Mouse (Mus musculus): Measurements from ENCODE around the gene Vsx2.
"Not testable (repeated sequence)": the region's sequence is repeated elsewhere in the genome, so short reads cannot be mapped to it uniquely, and the experiment has no call there.

Vsx2 gene

DNA sequence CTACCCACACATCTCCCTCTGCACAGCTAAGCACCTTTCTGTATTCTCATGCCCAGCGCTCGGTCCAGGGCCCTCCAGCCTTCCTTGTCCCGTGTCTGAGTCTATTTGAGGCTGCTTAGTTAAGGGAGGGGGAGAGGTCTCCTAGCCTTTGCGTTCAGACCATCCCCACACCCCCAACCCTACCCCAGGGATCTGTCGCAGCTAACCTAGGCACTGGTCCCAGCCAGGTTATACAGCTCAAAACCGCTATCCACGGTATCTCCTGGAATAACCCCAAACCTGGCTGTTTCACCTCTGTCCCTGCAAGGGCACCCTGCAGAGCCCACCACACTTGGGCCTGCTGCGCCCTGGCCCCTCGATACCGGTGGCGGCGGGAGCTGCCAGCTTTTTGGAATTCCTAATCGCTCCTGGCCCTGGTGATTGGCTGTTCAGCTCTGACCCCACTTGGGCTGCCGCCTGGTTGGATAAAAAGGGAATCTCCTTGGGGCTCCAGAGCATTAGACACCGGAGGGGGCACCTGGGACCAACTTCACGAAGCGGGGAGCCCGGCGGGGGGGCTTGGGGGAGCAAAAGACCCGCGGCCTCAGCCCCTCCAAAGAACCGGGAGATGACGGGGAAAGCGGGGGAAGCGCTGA is at the start of gene Vsx2:
Gene Vsx2 (plus strand): TSS at position 427 of the 635 bp plus-strand sequence.
- no peak for DNase-seq (ENCODE audit: low read depth, low spot score)

DNA sequence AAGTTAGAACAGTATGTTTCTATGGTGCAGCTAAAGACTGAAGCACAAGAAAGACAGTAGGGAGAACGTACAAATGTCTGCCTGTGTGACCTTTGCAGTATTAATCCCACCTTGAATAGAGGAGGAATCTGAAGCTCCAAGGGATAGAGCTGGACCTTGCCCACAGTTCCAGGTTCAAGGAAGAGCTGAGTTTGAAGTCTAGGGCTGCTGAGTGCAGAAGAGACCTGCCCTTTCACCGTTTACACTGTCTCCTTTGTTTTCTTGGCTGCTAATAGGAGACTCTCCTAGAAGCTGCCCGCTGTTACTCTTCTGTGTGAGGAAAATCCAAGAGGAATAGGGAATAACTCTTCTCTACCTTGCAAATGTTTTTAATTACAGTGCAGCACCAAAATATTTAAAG is 45.8 kb upstream of the Vsx2 start:
- no peak for DNase-seq (ENCODE audit: low read depth, low spot score)

DNA sequence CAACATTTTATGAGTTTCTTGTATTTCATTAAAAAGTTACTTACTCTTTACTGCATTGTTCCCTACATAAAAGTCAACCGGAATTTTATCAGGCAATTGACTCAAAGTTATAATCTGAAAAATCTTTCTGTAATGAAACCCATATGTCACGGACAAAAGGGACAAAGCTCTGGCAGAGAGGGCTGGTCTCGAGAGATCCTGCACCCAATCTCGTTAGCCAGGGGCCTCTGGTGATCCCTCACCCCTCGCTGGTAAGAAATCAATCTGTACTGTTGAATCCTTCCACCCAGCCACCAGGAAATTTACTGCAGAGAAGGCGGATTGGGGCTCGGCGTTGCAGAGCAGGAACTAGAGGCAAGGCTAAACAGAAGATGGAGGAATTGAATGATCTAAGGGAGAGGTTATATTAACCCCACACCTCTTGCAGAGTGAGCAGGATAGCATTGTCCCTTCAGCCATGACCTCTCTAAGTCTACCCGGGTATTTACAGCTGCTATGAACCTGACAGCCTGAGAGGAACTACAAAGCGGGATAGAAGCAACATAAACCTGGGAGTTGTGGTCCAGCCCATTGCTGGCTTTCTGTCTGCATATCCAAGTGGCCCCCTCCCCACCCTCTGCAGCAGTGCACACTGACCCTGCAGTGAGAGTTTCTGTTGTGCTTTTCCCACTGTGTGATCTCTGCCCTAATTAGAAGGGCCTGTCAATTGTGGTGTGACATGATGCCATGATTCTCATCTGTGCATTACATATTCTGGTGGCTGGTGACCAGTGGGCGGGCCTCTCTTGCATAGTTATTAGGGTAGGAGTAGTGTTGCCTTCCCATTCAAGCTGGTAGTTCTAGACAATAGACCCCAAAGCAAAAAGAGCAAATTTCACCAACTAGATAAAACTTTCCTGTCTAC is 45.2 kb upstream of the Vsx2 start:
- no peak for DNase-seq (ENCODE audit: low read depth, low spot score)

DNA sequence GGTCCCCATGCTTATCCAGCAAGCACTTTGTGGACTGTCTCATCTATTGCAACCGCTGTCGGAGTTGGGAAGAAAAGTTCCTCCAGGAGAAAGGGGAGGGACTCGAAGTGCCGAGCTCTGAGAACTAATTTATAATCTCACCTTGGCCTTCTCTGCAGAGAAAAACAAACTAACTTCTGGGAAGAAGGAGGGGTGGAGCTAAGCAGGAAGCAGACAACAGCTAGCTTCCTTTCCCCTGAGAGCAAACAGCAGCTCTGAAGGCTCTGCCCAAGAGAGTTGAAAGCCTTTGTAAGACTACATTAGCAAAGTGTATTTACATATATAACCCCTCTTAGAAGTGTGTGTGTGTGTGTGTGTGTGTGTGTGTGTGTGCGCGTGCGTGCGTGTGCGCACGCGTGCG is 44.1 kb upstream of the Vsx2 start:
- DNase-seq (ENCODE audit: low read depth, low spot score) = no peak

DNA sequence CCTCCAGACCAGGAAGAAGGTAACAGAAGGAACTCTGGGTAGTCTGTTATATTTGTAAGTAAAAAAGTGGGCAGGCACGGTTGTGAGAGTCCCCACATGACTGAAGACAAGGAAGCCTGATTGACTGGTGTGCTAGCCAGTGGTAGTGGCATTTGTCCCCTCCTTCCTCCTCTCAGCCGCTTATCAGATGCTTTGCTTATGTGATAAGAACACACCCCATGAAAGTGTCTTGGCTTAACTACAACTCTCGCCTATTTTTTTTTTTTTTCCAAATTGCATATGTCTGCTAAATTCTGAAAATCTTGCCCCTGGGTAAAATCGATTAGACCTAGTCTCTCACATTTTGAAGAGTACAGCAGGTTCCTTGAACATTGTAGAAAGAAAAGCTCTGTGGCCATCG is 39.1 kb upstream of the Vsx2 start:
- DNase-seq (ENCODE audit: low read depth, low spot score) = no peak

DNA sequence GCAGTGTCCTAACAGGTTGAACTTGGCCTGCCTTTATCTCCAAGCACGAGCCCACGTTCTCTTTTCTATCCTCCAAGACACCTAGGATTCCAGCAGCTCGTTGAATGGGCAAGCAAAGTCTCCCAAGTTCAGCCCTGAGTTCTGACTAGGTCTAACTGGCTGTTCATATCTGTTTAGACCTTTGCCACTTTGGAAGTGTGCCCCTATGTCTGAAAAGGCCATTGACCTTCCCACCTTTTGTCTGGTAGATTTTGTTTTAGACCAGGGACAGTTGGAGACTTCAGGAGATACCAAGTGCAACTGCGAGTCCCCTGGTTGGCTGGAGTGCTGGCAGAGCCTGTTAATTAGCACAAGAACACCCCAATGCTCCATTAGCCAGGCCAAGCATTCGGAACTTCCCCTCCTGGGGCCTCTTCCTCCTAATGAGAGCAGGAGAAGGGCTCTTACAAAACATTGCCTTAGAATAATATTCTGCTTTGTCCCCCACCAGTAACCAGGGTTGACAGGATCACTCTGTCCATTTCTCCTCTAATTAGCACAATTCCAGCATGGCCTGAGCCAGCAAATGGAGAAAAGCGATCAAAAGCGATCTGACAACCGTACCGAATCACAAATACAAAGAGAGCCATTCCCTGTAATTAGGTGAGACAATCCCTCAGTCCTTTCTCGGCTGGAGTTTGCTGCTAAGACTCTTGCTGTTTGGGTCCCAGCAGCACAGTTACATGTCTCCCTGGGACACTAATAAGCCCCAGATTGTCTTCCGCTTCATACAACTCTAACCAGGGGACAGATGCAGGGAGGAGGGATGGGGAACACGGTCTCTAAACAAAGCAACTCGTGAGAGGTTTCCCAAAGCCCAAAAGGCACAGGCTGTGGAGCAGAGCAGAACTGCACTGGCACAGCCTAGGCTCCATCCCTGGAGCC is 37.4 kb upstream of the Vsx2 start:
- no peak for DNase-seq (ENCODE audit: low read depth, low spot score)

DNA sequence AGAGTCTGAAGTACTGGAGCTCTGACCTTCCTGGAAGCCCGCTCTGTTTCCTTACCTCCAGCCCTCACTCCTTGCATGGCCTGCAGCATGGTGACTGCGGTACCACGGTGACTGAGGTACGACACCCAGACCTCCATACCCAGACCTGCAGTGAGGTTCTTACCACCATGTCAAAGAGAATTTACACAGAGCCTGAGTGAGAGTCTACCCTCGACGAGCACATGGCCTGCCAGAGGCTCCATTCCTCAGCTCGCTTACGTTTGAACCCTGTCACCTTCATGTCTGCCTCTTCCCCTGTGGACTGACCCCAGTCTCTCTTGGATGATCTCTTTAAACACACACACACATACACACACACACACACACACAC is 36.7 kb upstream of the Vsx2 start:
- no peak for DNase-seq (ENCODE audit: low read depth, low spot score)

DNA sequence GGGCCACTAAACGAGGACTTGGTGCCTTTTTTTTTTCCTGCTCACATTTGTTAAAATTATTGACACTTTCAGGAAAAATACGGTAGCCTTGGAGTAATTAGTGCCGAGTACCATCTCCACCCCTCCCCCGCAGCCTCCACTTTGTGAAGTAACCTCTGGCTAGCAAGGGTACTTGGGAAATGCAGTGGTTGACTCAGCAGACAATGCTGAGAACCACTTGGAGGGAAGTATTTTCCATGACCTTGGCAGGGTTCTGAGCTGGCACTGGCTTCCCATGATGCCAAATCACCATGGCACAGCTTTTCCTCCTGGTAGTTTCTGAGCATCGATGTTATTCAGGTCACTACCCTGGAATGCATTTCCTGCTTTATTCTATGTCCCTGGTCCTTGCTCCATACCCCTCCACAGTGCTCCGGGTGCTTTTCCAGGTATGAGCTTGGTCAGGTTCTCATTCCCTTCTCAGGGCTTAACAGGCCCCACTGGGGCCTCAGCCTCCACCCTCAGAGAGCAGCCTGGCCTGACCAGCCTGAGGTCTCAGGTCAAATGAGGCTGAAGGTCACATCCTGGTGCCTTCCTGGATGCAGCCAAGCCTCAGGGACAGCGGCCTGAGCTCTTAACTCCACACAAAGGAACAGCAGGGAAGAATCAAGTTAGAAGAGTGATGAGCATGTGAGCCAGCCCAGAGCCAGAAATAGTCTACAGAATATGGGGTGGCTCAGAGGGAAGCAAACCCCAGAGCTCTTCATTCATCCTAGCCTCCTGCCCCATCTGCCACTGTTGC is 35.7 kb upstream of the Vsx2 start:
- no peak for DNase-seq (ENCODE audit: low read depth, low spot score)

DNA sequence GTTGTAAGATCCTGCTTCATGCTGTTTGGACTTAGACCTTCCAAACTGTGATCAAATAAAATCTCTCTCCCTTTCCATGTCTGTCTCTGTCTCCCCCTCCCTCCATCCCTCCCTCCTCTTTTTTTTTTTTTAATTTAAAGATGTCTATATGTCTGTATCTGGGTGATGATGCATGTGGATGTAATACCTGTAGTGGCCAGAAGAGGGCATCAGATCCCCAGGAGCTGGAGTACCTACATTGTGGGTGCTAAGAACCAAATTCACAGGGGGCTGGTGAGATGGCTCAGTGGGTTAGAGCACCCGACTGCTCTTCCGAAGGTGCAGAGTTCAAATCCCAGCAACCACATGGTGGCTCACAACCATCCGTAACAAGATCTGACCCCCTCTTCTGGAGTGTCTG is 30.0 kb upstream of the Vsx2 start:
- not testable (repeated sequence) for DNase-seq (ENCODE audit: low read depth, low spot score)

DNA sequence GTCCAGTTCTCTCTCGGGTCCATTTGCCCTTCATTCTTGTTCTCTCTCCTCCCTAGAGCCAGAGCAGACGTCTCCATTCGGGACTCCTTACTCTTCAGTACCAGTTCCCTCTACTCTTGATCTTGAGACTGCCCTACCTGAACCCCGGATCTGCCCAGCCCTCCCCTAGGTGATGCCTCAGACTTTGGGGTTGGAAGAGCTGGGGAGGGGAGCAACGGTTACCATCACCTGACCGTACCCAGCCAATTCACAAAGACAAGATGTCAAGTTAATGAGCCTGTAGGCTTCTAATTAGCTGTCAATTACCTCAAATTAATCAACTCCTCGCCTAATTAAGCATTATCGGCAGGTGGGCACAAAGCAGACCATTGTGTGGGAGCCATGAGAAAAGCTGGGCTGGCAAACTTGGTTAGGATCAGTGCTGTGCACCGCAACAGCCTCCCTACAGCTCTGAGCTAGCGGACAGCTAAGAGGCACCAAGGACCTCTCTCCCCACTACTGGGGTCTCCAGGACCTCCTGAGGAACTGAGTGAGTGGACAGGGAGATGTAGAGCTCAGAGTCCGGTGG is 28.1 kb upstream of the Vsx2 start:
- DNase-seq (ENCODE audit: low read depth, low spot score) = no peak

DNA sequence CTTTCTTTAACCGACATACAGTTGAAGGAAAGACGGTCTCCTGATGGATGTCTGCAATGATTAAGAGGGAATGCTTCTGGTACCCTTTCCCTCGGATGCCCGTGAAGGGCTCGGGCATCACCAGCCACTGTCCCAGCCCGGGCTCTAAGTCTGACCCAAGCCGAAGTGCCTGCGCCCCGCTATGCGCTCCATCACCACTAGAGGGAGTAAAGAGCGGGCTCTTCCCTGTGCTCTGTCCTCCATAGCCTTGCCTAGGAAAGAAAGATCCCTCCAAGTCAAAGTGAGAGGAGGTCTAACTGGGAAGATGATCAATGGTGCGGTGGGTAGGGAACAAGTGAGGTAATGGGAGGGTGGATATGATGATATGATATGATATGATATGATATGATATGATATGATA is 23.5 kb upstream of the Vsx2 start:
- DNase-seq (ENCODE audit: low read depth, low spot score) = no peak

DNA sequence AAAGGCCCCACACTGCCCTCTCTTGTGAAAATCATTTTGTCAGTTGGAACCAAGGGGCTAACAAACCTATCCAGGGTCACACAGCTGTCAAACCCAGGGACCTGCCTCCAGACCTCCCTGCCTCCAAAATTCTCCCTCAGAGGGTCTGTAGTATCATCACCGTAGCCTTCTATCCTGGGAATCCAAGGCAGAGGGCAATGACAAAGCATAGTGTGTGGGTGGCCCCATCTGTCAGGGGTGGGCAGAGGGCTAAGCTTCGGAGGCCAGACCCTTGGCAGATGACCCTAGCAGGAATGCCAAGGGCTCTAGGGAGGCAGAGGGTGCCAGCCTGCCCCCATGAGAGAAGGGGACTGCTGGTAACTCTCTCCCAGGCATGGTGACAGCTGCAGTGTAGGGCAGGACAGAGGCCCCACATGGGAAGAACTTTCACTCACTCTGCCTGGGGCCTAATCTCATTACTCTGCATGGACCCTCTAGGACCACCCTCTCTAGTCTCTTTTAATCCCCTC is 22.9 kb upstream of the Vsx2 start:
- DNase-seq (ENCODE audit: low read depth, low spot score) = no peak

DNA sequence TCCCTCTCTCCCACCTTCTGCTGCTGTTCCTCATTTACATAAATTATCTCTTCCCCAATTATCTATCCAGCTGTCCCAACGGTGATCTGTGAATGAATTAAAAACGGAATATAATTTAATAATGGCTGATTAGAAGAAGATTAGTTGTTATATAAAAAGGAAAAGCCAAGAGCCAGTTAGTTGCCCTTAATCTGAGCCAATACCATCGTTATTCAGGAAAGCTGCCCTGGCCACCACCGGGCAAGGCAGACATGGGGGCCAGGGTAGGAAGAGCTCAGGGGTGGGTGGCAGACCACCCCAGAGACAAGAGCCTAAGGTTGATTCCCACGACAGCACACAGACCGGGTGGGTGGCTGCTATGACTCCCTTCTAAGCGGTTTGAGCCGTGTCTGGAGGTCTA is 21.3 kb upstream of the Vsx2 start:
- no peak for DNase-seq (ENCODE audit: low read depth, low spot score)

DNA sequence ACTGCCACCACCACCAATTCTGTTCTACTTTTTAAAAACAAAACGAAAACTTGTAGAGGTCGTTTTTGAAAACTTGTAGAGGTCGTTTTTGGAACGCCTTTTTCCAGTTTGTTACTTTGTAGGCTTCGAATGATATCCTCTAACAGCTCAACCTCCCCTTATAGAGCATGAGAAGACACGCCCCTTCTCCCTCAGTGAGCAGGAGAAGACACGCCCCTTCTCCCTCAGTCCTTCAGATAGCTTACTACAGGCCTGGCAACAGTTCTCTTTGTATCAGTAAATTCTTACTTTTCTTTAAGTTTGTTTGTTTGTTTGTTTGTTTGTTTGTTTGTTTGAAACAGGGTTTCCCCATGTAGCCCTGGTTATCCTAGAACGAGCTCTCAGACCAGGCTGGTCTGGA is 14.3 kb upstream of the Vsx2 start:
- no peak for DNase-seq (ENCODE audit: low read depth, low spot score)

DNA sequence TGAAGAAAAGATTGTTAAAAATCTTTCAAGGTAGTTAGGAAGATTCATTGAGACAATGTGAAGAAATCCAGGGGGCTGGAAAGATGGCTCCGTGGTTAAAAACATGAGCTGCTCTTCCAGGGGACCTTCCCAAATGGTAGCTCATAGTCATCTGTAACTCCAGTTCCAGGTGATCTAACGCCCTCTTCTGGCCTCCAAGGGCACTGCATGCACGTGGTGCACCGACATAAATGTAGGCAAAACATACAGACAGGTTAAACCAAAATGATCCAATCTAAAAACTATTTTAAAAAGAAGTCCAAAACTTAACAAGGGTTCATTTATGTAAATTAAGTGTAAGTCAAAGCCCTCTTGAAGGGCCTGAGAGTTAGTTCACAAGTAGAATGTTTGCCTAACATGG is 7.0 kb upstream of the Vsx2 start:
- DNase-seq (ENCODE audit: low read depth, low spot score) = no peak

DNA sequence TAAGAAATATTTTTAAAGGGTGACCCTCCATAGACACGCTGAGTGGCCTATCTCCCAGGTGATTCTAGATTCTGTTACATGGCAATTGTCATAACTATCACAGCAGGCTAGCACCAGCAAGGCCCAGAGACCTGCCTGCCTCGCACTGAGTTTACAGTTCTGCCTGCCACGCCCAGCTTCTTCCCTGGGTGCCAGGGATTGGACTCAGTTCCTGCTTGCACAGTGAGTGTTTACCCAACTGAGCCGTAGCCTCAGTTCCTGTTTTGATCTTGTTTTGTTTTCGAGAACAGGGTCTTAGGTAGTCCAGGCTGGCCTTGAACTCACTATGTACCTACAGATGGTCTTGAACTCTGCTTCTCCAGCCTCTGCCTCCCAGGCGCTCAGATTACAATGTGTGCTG is 2.0 kb upstream of the Vsx2 start:
- no peak for DNase-seq (ENCODE audit: low read depth, low spot score)

DNA sequence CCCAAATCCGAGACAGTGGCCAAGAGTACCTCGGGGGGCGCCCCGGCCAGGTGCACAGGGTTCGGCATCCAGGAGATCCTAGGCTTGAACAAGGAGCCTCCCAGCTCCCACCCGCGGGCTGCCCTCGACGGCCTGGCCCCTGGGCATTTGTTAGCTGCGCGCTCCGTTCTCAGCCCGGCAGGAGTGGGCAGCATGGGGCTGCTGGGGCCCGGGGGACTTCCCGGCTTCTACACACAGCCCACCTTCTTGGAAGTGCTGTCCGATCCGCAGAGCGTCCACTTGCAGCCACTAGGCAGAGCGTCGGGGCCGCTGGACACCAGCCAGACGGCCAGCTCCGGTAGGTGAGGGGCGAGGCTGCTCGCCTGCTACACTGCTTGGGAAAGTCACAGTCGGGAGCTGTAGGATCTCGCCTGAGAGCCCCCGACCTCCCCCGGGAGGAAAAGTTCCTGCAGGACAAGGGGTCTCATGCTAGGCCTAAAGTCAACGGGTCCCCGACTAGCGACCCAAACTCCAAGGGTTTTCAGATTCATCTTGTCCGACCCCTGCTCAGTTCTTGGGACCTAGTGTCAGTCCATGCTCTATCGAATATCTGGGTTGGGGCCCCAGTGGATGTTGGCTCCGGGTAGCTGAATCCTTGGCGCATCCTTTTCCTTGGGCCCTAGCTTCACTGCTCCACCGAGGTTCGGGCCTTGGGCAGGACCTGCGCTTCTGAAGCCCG is 573 bp downstream of the Vsx2 start:
- DNase-seq (ENCODE audit: low read depth, low spot score) = no peak

DNA sequence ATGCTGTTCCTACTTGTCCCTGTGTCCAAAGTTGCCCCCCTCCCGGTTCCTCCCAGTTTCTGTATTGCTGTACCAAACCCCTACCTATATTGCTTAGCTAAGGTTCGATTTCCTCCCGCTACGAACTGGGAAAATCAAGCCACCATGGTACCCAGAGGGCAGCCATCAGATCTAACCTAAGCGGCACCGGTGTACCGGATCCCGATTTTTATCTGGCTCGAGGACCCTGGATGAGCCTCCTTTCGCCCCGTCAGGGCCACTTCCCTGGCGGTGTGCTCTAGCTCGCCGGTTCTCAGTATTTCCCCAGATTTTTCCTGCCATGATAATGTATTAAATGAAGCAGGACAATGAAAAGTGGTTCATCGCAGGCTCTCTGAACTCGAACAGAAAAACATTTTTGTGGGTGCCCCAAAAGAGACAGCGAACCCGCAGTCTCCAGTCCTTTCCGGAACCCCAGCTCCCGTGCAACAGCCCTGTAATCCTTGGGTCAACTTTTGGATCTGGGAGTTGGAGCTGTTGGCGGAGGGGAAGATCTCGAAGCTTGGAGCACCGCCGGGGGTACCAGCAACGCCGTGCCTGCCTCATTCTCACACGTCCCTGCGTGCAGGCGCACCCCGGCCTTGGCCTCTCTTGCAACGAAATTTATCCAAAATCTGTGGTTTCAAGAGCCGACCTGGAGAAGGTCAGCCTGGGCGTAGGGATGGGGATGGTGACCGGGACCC is 1.3 kb downstream of the Vsx2 start:
- DNase-seq (ENCODE audit: low read depth, low spot score) = no peak

DNA sequence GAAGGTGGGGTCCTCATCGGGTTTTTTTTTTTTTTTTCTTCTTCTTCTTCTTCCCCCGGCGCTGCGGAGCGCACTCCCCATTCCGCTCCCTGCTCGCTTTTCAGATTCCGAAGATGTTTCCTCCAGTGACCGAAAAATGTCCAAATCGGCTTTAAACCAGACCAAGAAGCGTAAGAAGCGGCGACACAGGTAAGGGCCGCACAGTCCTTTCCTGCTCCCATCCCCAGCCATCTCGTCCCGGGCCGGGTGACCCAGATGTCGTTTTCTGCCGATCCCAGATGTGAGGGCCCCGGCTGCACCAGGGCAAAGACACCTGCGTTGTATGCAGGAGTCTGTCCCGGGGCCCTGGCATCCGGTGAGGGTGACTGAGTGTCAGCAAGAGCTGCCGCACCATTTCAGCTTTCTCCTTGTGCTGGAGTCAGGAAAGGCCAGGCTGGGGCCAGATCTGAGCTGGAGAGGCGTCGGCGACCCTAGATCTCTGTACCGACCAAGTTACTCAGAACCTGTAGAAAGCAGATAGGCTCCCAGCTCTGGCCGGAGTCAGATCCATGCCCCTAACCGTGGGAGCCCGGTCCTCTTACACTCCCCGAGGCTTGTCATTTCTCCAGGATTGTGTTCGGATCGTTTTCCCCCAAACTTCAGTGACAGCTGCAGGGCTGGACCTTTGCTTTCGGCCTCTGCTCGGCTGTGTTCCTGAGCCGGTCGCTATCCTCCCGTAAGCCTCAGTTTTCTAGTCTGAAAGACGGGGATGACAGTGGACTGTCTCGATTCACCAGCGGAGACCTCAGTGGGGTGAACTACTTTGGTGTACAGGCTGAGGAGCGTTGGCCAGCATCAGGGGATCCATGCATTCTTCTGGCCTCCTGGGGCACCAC is 2.1 kb downstream of the Vsx2 start:
- DNase-seq (ENCODE audit: low read depth, low spot score) = no peak
